Mouse (Mus musculus) liver, postnatal 0 days (tissue): ENCODE measurements around the gene Zbtb1. TPM values are rescaled to one million over a fixed set of nuclear protein-coding genes. Genes with fewer than 3 reads are reported as not detected.

Experiments used
- ATAC-seq: fragments of 200-750 bp; cut with Nextera tagmentation; 2 replicates; pipeline ENCODE4 v1.8.0; 2017; ENCODE audit warnings: mild to moderate bottlenecking, moderate library complexity
- DNase-seq: peaks from one replicate; pipeline ENCODE4 v3.0.0-alpha.2; 2016
- H3K27ac ChIP-seq: fragments of 300-500 bp; sonication (generic); 2 replicates; pipeline ENCODE4 v1.5.1; 2014; ENCODE audit warnings: antibody characterized with exemption, moderate library complexity, mild to moderate bottlenecking, low read depth
- H3K27me3 ChIP-seq: fragments of 300-500 bp; sonication (generic); 2 replicates; pipeline ENCODE4 v1.6.1; 2014; ENCODE audit warnings: low read length, control low read depth, mixed read lengths; ENCODE audit not compliant: insufficient read depth
- H3K36me3 ChIP-seq: fragments of 300-500 bp; sonication (generic); replicated peaks from 2 replicates; pipeline ENCODE4 v1.6.1; 2014; ENCODE audit warnings: mild to moderate bottlenecking, control low read depth, low read length, moderate library complexity, mixed read lengths; ENCODE audit not compliant: insufficient read depth
- H3K4me1 ChIP-seq: fragments of 300-500 bp; sonication (generic); 2 replicates; pipeline ENCODE4 v1.6.1; 2014; ENCODE audit warnings: antibody characterized with exemption, mild to moderate bottlenecking, control low read depth; ENCODE audit not compliant: insufficient read depth
- H3K4me2 ChIP-seq: fragments of 300-500 bp; sonication (generic); 2 replicates; pipeline ENCODE4 v1.6.1; 2014; ENCODE audit warnings: low read depth, mild to moderate bottlenecking, low read length, moderate library complexity, mixed read lengths
- H3K4me3 ChIP-seq: fragments of 300-500 bp; sonication (generic); 2 replicates; pipeline ENCODE4 v1.5.1; 2014; ENCODE audit warnings: low read depth, low read length
- H3K9ac ChIP-seq: fragments of 300-500 bp; sonication (generic); replicated peaks from 2 replicates; pipeline ENCODE4 v1.6.1; 2014; ENCODE audit warnings: mild to moderate bottlenecking, moderate library complexity
- H3K9me3 ChIP-seq: fragments of 300-500 bp; sonication (generic); 2 replicates; pipeline ENCODE4 v1.6.1; 2016; ENCODE audit warnings: mild to moderate bottlenecking, control low read depth, low read length, mixed read lengths
- CTCF ChIP-seq: sonication (generic); IDR thresholded peaks from 2 replicates; pipeline ENCODE4 v1.5.1; 2016; ENCODE audit warnings: antibody characterized with exemption, low read depth
- EP300 ChIP-seq: IDR thresholded peaks from 2 replicates; pipeline ENCODE4 v1.6.1; 2016; ENCODE audit warnings: antibody characterized with exemption, low read depth, mild to moderate bottlenecking
- WGBS: fragments of 180-500 bp; shearing (Covaris S2); extraction: QIAGEN DNeasy Blood & Tissue Kit; methylation state at CpG from one replicate; pipeline ENCODE4 v1.1.7; 2014; ENCODE audit not compliant: insufficient replicate concordance; 5-methylcytosine and 5-hydroxymethylcytosine counted together
- polyA plus RNA-seq: library from polyadenylated mRNA; unstranded; fragments of >200 nt; fragmentation: Nextera tagmentation; extraction: Ambion mirVana; gene quantifications from 2 replicates; pipeline ENCODE4 v1.2.1, GENCODE M21; 2015

Gene Zbtb1
- polyA plus RNA-seq, 1 experiment from 2014 or later = 2.6 TPM

DNA sequence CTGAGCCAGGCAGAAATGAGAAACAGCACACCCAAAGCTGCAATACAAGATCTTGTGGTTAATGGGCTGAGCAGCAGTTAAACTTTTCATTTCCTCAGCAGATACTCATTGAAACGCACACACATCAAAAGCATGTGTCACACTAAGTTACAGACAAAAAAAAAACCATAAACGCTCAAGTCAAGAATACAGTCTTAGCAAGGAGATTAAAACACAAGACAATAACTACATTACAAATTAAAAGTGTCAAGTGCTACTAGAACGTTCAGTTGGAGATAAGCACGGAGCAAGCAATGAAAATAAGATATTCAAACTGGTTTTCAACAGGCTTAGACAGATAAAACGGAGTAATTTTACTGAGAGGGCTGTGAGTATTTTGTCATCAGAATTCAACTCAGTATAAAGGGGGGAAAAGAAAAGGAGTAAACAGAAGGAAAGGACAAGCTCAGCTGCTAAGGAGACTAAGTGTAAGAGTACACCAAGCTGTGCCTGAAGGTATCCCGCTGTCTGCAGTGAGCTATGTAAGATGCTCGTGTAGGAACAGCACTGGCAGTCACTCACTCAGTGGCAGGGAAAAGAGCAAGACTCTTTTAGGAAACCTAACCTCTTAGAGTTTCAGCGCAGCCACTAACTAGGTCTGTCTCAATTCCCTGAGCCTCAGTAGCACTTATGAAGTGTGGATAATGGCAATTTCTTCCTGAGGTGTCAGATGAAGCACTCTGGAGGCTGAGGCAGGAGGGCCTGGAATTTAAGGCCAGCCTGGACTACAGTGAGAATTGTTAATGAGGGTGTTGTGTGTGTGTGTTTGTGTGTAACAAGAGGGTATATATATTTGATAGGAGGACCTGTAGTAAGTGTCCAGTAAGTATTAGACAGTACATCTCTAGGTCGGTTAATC lies 8.4 kb upstream of the Zbtb1 start:
- ATAC-seq (peak; percentile 47), DNase-seq (no peak)
- Histone ChIP-seq H3K4me1 (peaks cover 18% of the 10 kb centered on the region), H3K36me3 (no peaks in the 10 kb centered on the region), H3K4me2 (peak overlapping the region; percentile 38), H3K9me3 (no peaks in the 10 kb centered on the region), H3K27me3 (no peaks in the 10 kb centered on the region), H3K4me3 (no peak overlapping the region), H3K9ac (peak overlapping the region; percentile 36; the same call in 1 of the 2 replicates), H3K27ac (peak overlapping the region; percentile 66)
- 41% methylated on average over 9 of the region's 9 CpGs for WGBS
- no peak for TF ChIP-seq CTCF
- peak; percentile 85 for TF ChIP-seq EP300

DNA sequence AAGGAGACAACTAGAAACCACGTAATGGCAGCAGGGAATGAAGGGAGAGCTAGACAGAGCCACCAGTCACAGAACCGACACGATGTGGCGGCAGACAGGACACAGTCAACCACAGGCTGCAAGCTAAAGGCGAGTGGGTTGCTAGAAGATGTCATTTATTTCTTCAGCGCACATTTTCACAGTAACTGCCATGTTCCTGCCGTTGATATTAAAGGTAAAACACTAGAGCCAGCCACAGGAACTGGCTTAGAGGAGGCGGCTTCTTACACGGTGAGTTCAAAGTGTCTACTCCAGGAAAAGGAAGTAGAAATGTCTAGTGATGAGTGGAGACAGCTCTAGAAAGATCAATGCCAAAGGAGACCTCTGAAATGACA lies 7.8 kb upstream of the Zbtb1 start:
- Histone ChIP-seq H3K4me1 (peaks cover 24% of the 10 kb centered on the region), H3K9me3 (no peaks in the 10 kb centered on the region), H3K27me3 (no peaks in the 10 kb centered on the region), H3K36me3 (no peaks in the 10 kb centered on the region), H3K27ac (peak overlapping the region; percentile 66), H3K4me3 (no peak overlapping the region), H3K4me2 (peak overlapping the region; percentile 38), H3K9ac (no peak overlapping the region)
- ATAC-seq (no peak), DNase-seq (no peak)
- TF ChIP-seq EP300 (no peak), CTCF (no peak)
- 46% methylated on average over 9 of the region's 9 CpGs for WGBS

DNA sequence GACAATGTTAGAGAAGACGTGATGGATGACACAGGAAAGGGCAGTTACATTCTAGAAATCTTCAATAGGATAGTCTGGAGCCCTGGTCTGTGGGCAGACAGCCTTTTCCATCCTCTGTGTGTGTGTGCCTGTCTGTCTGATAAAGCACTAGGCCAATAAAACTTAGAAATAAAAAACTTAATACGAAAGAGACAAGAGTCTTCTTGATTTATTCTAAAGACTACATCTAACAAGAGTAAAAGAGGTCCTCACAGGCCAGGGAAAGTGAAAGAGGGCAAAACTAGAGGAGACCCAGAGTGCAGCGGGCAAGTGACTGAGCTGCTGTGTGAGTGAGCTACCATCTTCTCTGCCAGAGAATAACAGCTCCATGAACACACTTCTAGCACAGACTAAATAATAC lies 3.8 kb upstream of the Zbtb1 start:
- peaks cover 38% of the 10 kb centered on the region for H3K4me1 ChIP-seq
- TF ChIP-seq CTCF (no peak), EP300 (no peak)
- peak overlapping the region; percentile 96; the same call in 1 of the 2 replicates for H3K4me2 ChIP-seq

DNA sequence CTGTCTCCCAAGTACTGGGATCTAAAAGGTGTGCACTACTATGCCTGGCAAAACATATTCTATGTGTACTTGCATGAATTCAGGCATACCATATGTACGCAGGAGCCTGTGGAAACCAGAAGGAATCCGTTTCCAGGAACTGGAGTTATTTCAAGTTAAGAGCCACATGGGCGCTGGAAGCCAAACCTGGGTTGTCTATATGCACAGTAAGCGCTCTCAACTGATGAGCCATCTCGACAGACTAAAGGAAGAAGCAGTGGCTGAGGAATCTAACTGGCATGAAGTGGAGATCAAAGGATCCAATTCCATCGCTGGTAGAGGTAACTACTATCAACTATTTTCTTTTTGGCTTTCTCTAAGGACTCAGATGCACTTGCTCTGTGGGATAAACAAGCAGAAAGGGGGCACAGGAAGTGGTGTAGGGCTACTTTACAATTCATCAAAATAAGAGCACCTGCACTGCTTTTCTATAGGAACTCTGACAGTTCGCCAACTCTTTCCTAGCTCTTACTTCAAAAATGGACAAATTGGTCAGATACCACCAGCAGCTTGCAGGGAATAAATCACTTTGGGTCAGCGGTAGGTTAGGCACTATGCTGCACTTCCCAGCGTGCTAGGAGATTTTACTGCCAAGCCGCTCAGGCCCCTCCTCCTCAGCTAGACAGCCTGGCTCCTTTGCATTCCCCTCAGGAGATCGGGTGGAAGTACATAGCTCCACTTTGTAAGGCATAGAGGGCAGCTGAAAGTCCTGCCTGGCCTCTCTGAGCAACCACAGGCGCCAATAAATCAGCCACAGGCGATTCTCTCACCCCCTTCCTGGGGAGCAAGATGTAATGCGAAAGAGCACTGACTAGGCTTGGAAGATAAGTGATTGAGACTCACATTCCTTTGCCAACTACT lies 2.7 kb upstream of the Zbtb1 start:
- Histone ChIP-seq H3K4me1 (peaks cover 35% of the 10 kb centered on the region), H3K4me3 (peak overlapping the region; percentile 95), H3K36me3 (no peaks in the 10 kb centered on the region), H3K4me2 (peak overlapping the region; percentile 96), H3K9me3 (no peaks in the 10 kb centered on the region), H3K9ac (peak overlapping the region; percentile 98), H3K27ac (peak overlapping the region; percentile 100; the same call in 1 of the 2 replicates), H3K27me3 (no peaks in the 10 kb centered on the region)
- ATAC-seq (no peak), DNase-seq (no peak)
- WGBS = 23% methylated on average over 14 of the region's 14 CpGs
- no peak for TF ChIP-seq CTCF
- TF ChIP-seq EP300 = no peak

More for the DNA sequence above, 3.8 kb upstream of the Zbtb1 start:
- no peak overlapping the region for H3K9ac ChIP-seq
- 63% methylated on average over 3 of the region's 3 CpGs for WGBS
- ATAC-seq = no peak
- H3K27me3 ChIP-seq = no peaks in the 10 kb centered on the region
- DNase-seq = no peak
- H3K9me3 ChIP-seq = no peaks in the 10 kb centered on the region
- H3K27ac ChIP-seq = no peak overlapping the region
- no peaks in the 10 kb centered on the region for H3K36me3 ChIP-seq
- no peak overlapping the region for H3K4me3 ChIP-seq

DNA sequence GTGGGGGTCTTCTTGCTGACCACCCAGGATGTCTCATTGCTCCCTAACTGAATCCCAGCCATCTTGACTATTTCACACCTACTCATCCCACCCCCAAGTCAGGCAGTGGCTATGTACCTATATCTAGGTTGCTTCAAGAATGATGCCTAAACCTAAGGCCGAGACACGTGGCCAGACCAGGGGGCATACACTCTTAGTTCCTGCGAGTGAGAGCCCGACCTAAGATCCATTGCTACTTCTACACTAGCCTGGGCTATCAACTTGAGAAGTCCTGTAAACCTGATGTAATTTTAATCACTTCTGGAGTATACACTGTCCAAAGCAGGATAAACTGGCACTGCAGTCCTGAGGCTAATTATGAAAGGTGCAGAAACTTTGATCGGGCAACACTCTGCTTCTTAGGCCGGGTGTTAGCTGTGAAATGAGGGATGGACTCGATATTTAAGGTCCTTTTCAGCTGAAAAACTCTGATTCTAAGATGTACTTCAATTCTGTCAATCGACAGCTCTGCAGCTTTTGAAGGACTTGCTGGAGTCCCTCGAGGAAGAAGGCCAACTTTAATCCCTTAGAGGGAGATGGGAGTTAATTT lies 1.8 kb upstream of the Zbtb1 start:
- DNase-seq = no peak
- Histone ChIP-seq H3K9me3 (no peaks in the 10 kb centered on the region), H3K27ac (peak overlapping the region; percentile 100), H3K4me3 (peak overlapping the region; percentile 95), H3K9ac (peak overlapping the region; percentile 98), H3K27me3 (no peaks in the 10 kb centered on the region), H3K4me1 (peaks cover 35% of the 10 kb centered on the region), H3K4me2 (peak overlapping the region; percentile 96), H3K36me3 (no peaks in the 10 kb centered on the region)
- TF ChIP-seq CTCF (no peak), EP300 (no peak)
- no peak for ATAC-seq
- 13% methylated on average over 9 of the region's 9 CpGs for WGBS

DNA sequence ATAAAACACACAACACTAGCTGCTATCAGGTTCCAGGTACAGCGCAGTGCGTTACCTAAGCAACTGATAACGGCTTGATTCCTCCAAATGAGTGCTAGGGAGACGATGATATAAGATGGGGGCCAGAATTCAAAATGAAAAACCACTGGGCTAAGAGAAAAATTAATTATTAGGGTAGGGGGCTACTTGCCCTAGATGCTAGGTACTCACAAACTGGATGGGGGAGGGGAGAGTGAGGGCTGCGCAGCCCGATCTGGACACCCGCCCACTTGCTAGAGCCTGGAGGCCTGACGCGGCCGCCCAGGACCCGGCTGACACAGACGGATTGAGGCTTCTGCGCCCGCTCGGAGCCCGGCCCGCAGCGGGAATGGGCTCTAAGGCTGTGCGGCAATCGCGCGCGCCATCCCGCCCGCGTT lies 1.3 kb upstream of the Zbtb1 start:
- no peaks in the 10 kb centered on the region for H3K9me3 ChIP-seq
- peaks cover 32% of the 10 kb centered on the region for H3K4me1 ChIP-seq
- TF ChIP-seq CTCF (no peak), EP300 (no peak)
- H3K4me2 ChIP-seq = peak overlapping the region; percentile 96
- DNase-seq (no peak), ATAC-seq (peak; percentile 24)
- peak overlapping the region; percentile 95 for H3K4me3 ChIP-seq
- WGBS = 2% methylated on average over 26 of the region's 26 CpGs
- no peaks in the 10 kb centered on the region for H3K36me3 ChIP-seq
- peak overlapping the region; percentile 98 for H3K9ac ChIP-seq
- no peaks in the 10 kb centered on the region for H3K27me3 ChIP-seq
- H3K27ac ChIP-seq = peak overlapping the region; percentile 100
